Mouse (Mus musculus): ENCODE data around the gene Plod2. TPM values are rescaled to one million over a fixed set of nuclear protein-coding genes. Genes with fewer than 3 reads are reported as not detected.

Plod2 gene
- total and polyA plus RNA-seq, 3 experiments = not detected

DNA sequence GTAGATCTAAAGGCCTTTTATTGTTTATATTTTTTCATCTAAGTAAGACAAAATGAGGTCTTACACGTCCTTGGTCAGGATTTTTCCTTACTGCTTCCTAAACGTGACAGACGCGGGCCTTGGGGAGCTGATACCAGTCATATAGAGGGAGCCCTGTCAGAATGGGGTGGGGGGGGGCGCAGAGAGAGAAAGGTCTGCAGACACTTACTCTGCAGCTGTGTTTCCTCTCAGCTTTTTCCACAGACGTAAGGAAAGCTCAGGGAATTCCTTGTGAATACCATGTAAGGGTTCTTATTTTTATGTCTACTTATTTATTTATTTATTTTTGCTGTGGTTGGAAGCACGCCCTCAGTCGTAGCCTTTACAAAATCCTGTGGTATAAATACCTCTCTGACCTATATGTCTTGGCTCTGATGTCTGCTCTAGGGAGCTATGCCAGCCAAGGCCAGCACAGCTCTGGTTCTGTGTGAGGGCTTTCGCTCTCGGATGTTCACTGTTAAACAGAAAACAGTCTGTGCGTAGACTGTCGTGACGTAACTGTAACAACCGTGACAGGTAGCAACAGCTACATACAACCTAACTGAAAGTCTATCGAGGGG is 58.0 kb downstream of the Plod2 start:
- Histone ChIP-seq H3K79me2 (ENCODE audit: control insufficient read depth, insufficient read depth, low read length, poor library complexity) (no peaks in the 10 kb centered on the region), H3K4me1 (ENCODE audit: control insufficient read depth in 1 of 2, insufficient read depth in 2 of 2, low read length in 2 of 2) (no peaks in the 10 kb centered on the region), H3K9me3 (replicated peaks; ENCODE audit: insufficient read depth, low read length) (no peaks in the 10 kb centered on the region), H3K27ac (ENCODE audit: control insufficient read depth, low read depth, low read length) (no peak overlapping the region), H3K27me3 (ENCODE audit: control insufficient read depth in 1 of 2, insufficient read depth in 2 of 2, low read length in 2 of 2) (peaks cover 0 to 1% of the 10 kb centered on the region in 2 experiments; a peak in 1 of 4 replicates), H3K36me3 (ENCODE audit: control insufficient read depth in 1 of 2, insufficient read depth in 2 of 2, low read length in 2 of 2) (no peaks in the 10 kb centered on the region), H3K9ac (ENCODE audit: control insufficient read depth, low read depth, low read length, poor library complexity, severe bottlenecking) (no peak overlapping the region), H3K4me3 (ENCODE audit: control insufficient read depth in 1 of 2, insufficient read depth in 1 of 2, low read depth in 2 of 2, low read length in 2 of 2) (no peak overlapping the region)
- TF ChIP-seq JUND (IDR thresholded peaks at IDR 0.05; ENCODE audit: low read depth, low read length) (no peak), MAX (IDR thresholded peaks at IDR 0.05; ENCODE audit: low read length) (no peak), SMC3 (IDR thresholded peaks at IDR 0.05; ENCODE audit: low read depth, low read length) (no peak), MAFK (IDR thresholded peaks at IDR 0.05; ENCODE audit: borderline replicate concordance, low read depth, low read length) (no peak), HCFC1 (IDR thresholded peaks at IDR 0.05; ENCODE audit: low read depth, low read length) (no peak), TCF12 (IDR thresholded peaks at IDR 0.05; ENCODE audit: low read depth, low read length) (no peak), RAD21 (IDR thresholded peaks at IDR 0.05; ENCODE audit: low read depth, low read length) (no peak), MYB (IDR thresholded peaks at IDR 0.05; ENCODE audit: low read depth, low read length) (no peak), BHLHE40 (IDR thresholded peaks at IDR 0.05; ENCODE audit: borderline replicate concordance, low read depth, low read length) (no peak), POLR2AphosphoS5 (IDR thresholded peaks at IDR 0.05; ENCODE audit: borderline replicate concordance, low read depth, low read length) (no peak), GATA1 (IDR thresholded peaks at IDR 0.05; ENCODE audit: low read depth, low read length) (no peak), NELFE (IDR thresholded peaks at IDR 0.05; ENCODE audit: low read depth, low read length) (no peak), UBTF (IDR thresholded peaks at IDR 0.05; ENCODE audit: borderline replicate concordance, insufficient read depth, low read depth, low read length) (no peak), CHD1 (IDR thresholded peaks at IDR 0.05; ENCODE audit: low read depth, low read length) (no peak)
- DNase-seq (ENCODE audit: low read depth, low spot score) = no peak

- Histone ChIP-seq H3K4me1 (ENCODE audit: control insufficient read depth in 1 of 2, insufficient read depth in 2 of 2, low read length in 2 of 2) (no peaks in the 10 kb centered on the region), H3K27ac (ENCODE audit: control insufficient read depth, low read depth, low read length) (no peak overlapping the region), H3K9me3 (replicated peaks; ENCODE audit: insufficient read depth, low read length) (no peaks in the 10 kb centered on the region), H3K9ac (ENCODE audit: control insufficient read depth, low read depth, low read length, poor library complexity, severe bottlenecking) (no peak overlapping the region), H3K27me3 (ENCODE audit: control insufficient read depth in 1 of 2, insufficient read depth in 2 of 2, low read length in 2 of 2) (0 out of 4 replicates have a peak, but pooled peaks cover 0 to 1% of the 10 kb centered on the region in 2 experiments), H3K4me3 (ENCODE audit: control insufficient read depth in 1 of 2, insufficient read depth in 1 of 2, low read depth in 2 of 2, low read length in 2 of 2) (no peak overlapping the region), H3K36me3 (ENCODE audit: control insufficient read depth in 1 of 2, insufficient read depth in 2 of 2, low read length in 2 of 2) (no peaks in the 10 kb centered on the region), H3K79me2 (ENCODE audit: control insufficient read depth, insufficient read depth, low read length, poor library complexity) (no peaks in the 10 kb centered on the region)
- TF ChIP-seq TCF12 (IDR thresholded peaks at IDR 0.05; ENCODE audit: low read depth, low read length) (no peak), POLR2A (IDR thresholded peaks at IDR 0.05; ENCODE audit: control insufficient read depth in 1 of 2, insufficient read depth in 1 of 2, low read depth in 1 of 2, low read length in 2 of 2, poor library complexity in 1 of 2) (no peak), BHLHE40 (IDR thresholded peaks at IDR 0.05; ENCODE audit: borderline replicate concordance, low read depth, low read length) (no peak), CHD1 (IDR thresholded peaks at IDR 0.05; ENCODE audit: low read depth, low read length) (no peak), ZMIZ1 (IDR thresholded peaks at IDR 0.05; ENCODE audit: low read depth, low read length) (no peak), E2F4 (IDR thresholded peaks at IDR 0.05; ENCODE audit: borderline replicate concordance, low read depth, low read length) (no peak), ZKSCAN1 (IDR thresholded peaks at IDR 0.05; ENCODE audit: low read depth, low read length) (no peak), JUND (IDR thresholded peaks at IDR 0.05; ENCODE audit: low read depth, low read length) (no peak), MAZ (IDR thresholded peaks at IDR 0.05; ENCODE audit: low read depth, low read length) (no peak), POLR2AphosphoS5 (IDR thresholded peaks at IDR 0.05; ENCODE audit: borderline replicate concordance, low read depth, low read length) (no peak), TBP (IDR thresholded peaks at IDR 0.05; ENCODE audit: low read depth, low read length) (no peak), NELFE (IDR thresholded peaks at IDR 0.05; ENCODE audit: low read depth, low read length) (no peak), SMC3 (IDR thresholded peaks at IDR 0.05; ENCODE audit: low read depth, low read length) (no peak)
- DNase-seq (ENCODE audit: low read depth, low spot score) = no peak
Measured at GRCm38 (mm10) chr9:92601551-92601950, 59.5 kb downstream of the Plod2 start.
